Mouse (Mus musculus) cerebellum, adult 2 months (tissue): ENCODE measurements around the gene Sit1. TPM values are rescaled to one million over a fixed set of nuclear protein-coding genes. Genes with fewer than 3 reads are reported as not detected.

Source experiments
- DNase-seq, 2 experiments: peaks; one replicate each; pipeline ENCODE4 v3.0.0; 2021
- H3K27ac ChIP-seq: fragments of 200-500 bp; 2 replicates; pipeline ENCODE4 v1.5.1; 2012; ENCODE audit warnings: low read length, control low read depth, inconsistent platforms; ENCODE audit not compliant: insufficient read depth
- H3K27me3 ChIP-seq: fragments of 200-500 bp; 2 replicates; pipeline ENCODE4 v1.6.1; 2012; ENCODE audit warnings: inconsistent platforms, mild to moderate bottlenecking, low read length, moderate library complexity; ENCODE audit not compliant: control insufficient read depth, insufficient read depth
- H3K4me1 ChIP-seq: fragments of 200-500 bp; 2 replicates; pipeline ENCODE4 v1.6.1; 2011; ENCODE audit warnings: low read length; ENCODE audit not compliant: control insufficient read depth, insufficient read depth
- H3K4me3 ChIP-seq: fragments of 200-500 bp; replicated peaks from 2 replicates; pipeline ENCODE3; 2011; ENCODE audit warnings: mild to moderate bottlenecking, low read depth, low read length, control low read depth; ENCODE audit not compliant: insufficient read depth
- CTCF ChIP-seq: fragments of 200-500 bp; IDR thresholded peaks from 2 replicates; pipeline ENCODE4 v1.5.1; 2011; ENCODE audit warnings: low read depth, mild to moderate bottlenecking, control low read depth, low read length, moderate library complexity, borderline replicate concordance; ENCODE audit not compliant: insufficient read depth
- POLR2A ChIP-seq: fragments of 200-500 bp; IDR thresholded peaks from 2 replicates; pipeline ENCODE4 v1.6.1; 2011; ENCODE audit warnings: low read length, control low read depth, borderline replicate concordance; ENCODE audit not compliant: insufficient read depth
- WGBS: fragments of 180-500 bp; shearing (Covaris S2); methylation state at CpG from one replicate; pipeline ENCODE4 v1.1.7; 2018; 5-methylcytosine and 5-hydroxymethylcytosine counted together
- polyA plus RNA-seq: library from polyadenylated mRNA; depleted of rRNA; stranded (reverse); fragments of >200 nt; gene quantifications from 2 replicates; pipeline ENCODE4 v1.2.3, GENCODE M21; 2012; rRNA removed

Sit1 gene
- polyA plus RNA-seq: not detected in 2 replicates

- no peak for DNase-seq
- 81% methylated on average over 12 of the region's 12 CpGs for WGBS
- Histone ChIP-seq H3K4me3 (no peak within 1 kb of the TSS), H3K4me1 (peaks cover 13% of the 10 kb centered on the region), H3K27me3 (no peaks in the 10 kb centered on the region), H3K27ac (no peak within 1 kb of the TSS)
- TF ChIP-seq POLR2A (no peak), CTCF (no peak)
Measured at GRCm38 (mm10) chr4:43483535-43484091, at the start of gene Sit1. Gene Sit1, minus strand, starts transcription at chr4:43483734.

- TF ChIP-seq POLR2A (no peak), CTCF (no peak)
- Histone ChIP-seq H3K27ac (no peak overlapping the region), H3K27me3 (no peaks in the 10 kb centered on the region), H3K4me3 (no peak overlapping the region), H3K4me1 (no peaks in the 10 kb centered on the region)
- DNase-seq: no peak
- WGBS: 89% methylated on average over 9 of the region's 9 CpGs
Measured at GRCm38 (mm10) chr4:43533270-43533669, 49.7 kb upstream of the Sit1 start.

GRCm38 (mm10) chr4:43530581-43530980 lies 47.0 kb upstream of the Sit1 start:
- Histone ChIP-seq H3K27ac (no peak overlapping the region), H3K4me3 (no peak overlapping the region), H3K4me1 (no peaks in the 10 kb centered on the region), H3K27me3 (no peaks in the 10 kb centered on the region)
- 28% methylated on average over 7 of the region's 7 CpGs for WGBS
- peak; percentile 68 to 76 for DNase-seq
- TF ChIP-seq POLR2A: no peak
- TF ChIP-seq CTCF: peak; percentile 75

GRCm38 (mm10) chr4:43530081-43530501 lies 46.6 kb upstream of the Sit1 start:
- TF ChIP-seq POLR2A (no peak), CTCF (no peak)
- Histone ChIP-seq H3K27me3 (no peaks in the 10 kb centered on the region), H3K4me3 (no peak overlapping the region), H3K4me1 (no peaks in the 10 kb centered on the region), H3K27ac (no peak overlapping the region)
- no peak for DNase-seq
- WGBS: 68% methylated on average over 8 of the region's 8 CpGs

GRCm38 (mm10) chr4:43528487-43528886 lies 45.0 kb upstream of the Sit1 start:
- Histone ChIP-seq H3K4me3 (no peak overlapping the region), H3K4me1 (no peaks in the 10 kb centered on the region), H3K27me3 (peaks cover 3% of the 10 kb centered on the region; the same call in 1 of the 2 replicates), H3K27ac (no peak overlapping the region)
- TF ChIP-seq CTCF (no peak), POLR2A (no peak)
- 78% methylated on average over 9 of the region's 9 CpGs for WGBS
- no peak for DNase-seq

- Histone ChIP-seq H3K27me3 (peaks cover 3% of the 10 kb centered on the region; the same call in 1 of the 2 replicates), H3K27ac (no peak overlapping the region), H3K4me3 (no peak overlapping the region), H3K4me1 (no peaks in the 10 kb centered on the region)
- DNase-seq: no peak
- 73% methylated on average over 5 of the region's 5 CpGs for WGBS
- 0 out of 2 replicates have a peak, but pooled peaks have one; percentile 10 for TF ChIP-seq CTCF
- no peak for TF ChIP-seq POLR2A
Measured at GRCm38 (mm10) chr4:43527880-43528279, 44.3 kb upstream of the Sit1 start.

GRCm38 (mm10) chr4:43519956-43520355 lies 36.4 kb upstream of the Sit1 start:
- peak; percentile 83 to 92 for DNase-seq
- no peak overlapping the region for H3K27ac ChIP-seq
- TF ChIP-seq POLR2A (no peak), CTCF (no peak)
- 16% methylated on average over 6 of the region's 6 CpGs for WGBS
- peaks cover 3% of the 10 kb centered on the region; the same call in 1 of the 2 replicates for H3K27me3 ChIP-seq
- peak overlapping the region; percentile 45 for H3K4me3 ChIP-seq
- no peaks in the 10 kb centered on the region for H3K4me1 ChIP-seq

- Histone ChIP-seq H3K27me3 (peaks cover 3% of the 10 kb centered on the region; the same call in 1 of the 2 replicates), H3K4me3 (peak overlapping the region; percentile 45), H3K4me1 (no peaks in the 10 kb centered on the region; the same call in 1 of the 2 replicates), H3K27ac (no peak overlapping the region)
- no peak for TF ChIP-seq CTCF
- no peak for TF ChIP-seq POLR2A
- WGBS: 23% methylated on average over 10 of the region's 10 CpGs
- no peak for DNase-seq
Measured at GRCm38 (mm10) chr4:43519551-43519950, 36.0 kb upstream of the Sit1 start.
